Mouse (Mus musculus) ZHBTc4 (cell line): ENCODE results near the gene Ddx25.

Experiments used
- DNase-seq: peaks from one replicate; pipeline ENCODE4 v3.0.0-alpha.2; 2011; ENCODE audit warnings: low read depth, low spot score

The Ddx25 gene

DNA sequence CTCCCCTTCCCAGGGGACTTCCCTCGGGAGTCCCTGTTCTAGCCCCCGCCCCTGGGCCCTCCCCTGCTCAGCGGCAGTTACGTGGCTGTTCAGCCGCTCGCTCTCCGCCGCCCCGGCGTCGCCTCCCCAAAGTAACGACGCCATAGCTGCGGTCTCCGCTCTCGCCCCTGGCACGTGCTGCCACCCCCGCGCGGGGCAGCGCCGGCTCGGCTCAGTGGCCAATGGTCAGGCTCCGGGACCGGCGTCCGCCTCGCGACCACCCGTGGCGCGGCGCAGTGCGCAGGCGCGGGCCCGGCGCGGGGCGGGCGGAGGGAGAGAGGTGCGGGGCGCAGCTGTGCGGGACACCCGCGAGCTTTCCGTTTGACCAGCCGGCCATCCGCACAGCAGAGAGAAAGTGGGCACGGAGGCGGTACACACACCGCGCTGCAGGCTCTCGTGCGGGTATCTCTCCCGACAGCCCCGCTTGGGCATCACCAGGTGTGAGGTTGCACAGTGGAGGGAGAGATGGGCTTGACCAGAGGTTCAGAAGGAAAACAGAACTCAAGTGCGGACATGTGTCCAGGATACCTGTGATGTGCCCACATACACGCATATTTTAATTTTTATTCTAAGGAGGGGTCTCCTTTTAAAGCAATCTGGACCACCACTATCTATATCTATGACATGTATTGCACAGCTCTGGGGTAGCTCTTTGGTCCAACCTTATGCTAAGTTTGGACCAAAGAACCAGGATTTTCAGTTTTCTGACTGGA is at the start of gene Ddx25, which contains the start of gene Pus3:
Gene Ddx25 (minus strand): TSS at position 272 of the 752 bp plus-strand sequence.
Gene Pus3 (plus strand): TSS at position 339 of the 752 bp plus-strand sequence.
- DNase-seq = peak; percentile 56

DNA sequence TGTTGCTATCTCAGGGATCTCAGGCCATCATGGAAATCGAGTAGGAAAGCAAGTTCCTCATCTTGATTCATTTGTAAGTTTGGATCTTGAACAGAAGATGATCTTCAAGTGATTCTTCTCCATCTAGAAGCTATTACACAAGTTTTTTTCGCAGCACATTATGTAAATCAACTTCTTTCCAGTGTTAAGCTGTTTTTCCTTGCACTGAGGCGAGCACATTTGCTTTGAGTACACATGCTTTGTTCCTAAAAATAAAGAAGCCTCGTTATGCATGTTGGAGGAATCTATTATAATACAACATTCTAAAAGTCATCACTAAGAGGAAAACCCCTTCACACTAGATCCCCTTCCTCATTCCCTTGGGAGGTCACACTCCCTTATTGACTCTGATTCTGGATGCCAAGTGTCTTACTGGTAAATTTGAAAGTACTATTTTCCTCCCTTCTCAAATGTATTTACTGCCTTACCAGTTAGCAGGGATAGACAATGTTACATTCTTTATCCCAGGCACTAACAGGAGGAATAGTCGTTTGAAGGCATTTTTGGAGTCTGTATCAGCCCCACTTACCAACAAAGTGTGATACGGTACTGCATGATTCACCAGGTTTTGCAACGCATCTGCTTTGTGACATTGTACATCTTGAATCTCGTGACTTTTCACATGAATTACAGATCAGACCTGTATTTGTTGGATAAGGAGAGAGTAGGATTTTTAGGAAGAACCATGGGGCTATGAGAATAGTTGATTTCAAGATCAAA is 49.5 kb upstream of the Ddx25 start:
- DNase-seq = no peak

DNA sequence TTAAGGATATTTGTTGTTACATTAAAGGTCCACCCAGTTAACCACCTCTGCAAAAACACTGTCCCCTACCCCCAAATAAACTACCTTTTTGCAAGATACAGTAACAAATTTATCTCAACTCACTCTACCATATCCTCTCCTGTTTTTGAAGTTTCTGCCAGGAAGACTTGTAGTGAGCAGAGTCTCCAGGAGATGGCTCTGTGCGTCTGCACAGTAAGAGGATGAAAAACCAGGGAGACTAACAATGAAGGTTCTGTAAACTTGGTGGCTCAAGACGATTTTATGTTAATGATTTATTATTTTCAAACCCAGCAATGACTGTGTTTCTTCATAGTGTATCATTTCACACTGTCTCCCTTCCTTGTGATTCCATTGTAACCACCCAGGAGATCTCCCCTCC is 34.6 kb upstream of the Ddx25 start:
- DNase-seq = peak; percentile 34

DNA sequence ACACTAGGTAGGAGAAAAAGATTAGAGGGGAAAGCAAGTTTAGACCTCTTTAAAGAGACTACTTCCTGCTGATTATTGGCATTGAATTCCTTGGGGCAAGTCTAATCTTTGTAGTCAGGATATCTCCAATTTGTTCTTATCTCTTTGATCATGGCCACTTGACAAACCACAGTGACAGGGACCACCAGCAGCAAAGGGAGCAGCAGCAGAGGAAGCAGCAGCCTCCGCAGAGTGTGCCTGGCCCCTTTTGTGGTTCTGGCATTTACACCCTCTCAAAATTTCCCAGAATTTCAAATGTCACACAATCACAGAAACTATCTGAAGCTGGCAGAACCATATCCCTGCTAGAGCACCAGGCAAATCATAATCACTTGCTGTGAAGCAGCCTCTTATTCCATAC is 29.3 kb upstream of the Ddx25 start:
- no peak for DNase-seq

DNA sequence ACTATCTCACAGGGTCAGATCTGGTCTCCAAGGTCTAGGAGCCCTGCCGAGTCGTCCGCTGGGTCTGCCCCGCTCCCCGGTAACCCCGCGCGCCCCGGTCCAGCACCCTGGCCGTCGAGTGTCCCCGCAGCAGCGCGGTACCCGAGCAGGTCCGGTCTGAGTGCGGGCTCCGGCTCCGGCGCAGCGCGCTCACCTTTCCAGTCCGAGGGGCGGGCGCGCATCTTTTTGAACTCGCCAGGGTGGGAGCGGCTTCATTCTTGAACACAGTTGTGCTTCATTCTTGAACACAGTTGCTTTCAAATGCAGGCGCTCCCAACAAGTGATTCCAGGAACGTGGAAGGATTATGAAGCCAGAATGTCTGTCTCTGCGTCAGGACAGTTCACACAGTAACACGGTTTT is 16.1 kb upstream of the Ddx25 start:
- DNase-seq = peak; percentile 74

DNA sequence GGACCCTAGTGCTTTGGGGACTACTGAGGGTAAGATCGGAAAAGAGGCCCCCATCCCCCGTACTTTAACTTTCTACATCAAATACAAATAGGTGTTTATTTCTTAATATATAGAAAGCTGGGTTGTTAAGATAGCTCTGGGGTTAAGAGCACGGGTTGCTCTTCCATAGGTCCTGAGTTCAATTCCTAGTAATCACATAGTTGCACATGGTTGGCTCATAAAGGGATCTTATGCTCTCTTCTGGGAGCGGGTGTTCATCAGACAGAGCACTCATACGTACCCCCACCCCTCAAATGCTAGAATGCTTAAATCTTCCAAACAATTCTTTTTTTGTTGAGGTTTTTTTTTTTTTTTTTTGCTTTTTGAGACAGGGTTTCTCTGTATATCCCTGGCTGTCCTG is 12.3 kb upstream of the Ddx25 start:
- no peak for DNase-seq

DNA sequence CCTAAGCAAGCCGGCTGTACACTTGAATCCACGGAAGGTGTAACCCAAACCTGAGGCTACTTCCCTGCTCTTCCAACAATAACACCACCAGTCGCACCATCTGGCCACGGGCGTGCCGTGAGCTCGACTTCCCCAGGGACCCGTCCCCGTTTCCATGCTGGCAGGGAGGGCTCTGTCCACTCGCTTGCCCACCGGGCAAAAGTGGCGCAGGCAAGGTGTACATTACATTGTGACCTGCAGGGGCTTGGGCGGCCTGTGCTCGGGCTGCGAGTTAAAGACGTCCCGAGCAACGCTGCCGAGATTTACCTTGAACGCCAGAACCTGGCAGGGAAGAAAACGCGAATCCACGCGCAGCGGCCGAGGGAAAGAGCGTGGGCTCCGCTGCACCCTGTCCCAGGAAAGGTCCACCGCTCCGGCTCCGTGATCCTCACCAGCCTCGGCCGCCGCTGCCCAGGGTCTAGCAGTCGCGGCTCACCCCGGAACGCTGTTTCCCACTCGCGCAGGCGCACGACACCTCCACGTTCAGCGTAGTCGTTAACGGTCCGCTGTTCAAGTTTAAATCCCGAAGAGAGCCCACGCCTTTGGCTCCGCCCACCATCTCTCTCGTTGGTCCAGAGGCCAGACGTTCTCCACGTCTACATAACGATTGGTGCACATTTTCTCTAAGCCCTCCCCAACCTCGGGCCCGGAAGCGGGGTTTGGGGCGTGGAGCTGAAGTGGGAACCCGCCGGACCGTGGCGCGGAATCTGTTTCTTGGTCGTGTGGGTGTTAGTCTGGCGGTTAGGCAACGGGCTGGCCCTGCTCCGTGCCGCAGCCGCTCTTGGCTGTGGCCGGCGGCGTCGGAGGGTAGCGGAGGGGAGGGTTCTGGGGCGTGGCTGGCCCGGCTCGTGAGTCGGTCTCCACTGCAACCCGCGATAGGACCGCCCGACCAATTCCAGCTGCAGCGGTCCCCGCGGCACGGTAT is 11.5 kb upstream of the Ddx25 start, which contains the start of the genes Pate2 and Hyls1:
Gene Pate2 (plus strand): TSS at position 714 of the 964 bp plus-strand sequence.
Gene Hyls1 (minus strand): TSS at position 828 of the 964 bp plus-strand sequence.
- peak; percentile 99 for DNase-seq

- no peak for DNase-seq
Measured at GRCm38 (mm10) chr9:35567995-35568394, 9.7 kb upstream of the Ddx25 start.

- no peak for DNase-seq
Measured at GRCm38 (mm10) chr9:35564536-35565240, 6.4 kb upstream of the Ddx25 start.

DNA sequence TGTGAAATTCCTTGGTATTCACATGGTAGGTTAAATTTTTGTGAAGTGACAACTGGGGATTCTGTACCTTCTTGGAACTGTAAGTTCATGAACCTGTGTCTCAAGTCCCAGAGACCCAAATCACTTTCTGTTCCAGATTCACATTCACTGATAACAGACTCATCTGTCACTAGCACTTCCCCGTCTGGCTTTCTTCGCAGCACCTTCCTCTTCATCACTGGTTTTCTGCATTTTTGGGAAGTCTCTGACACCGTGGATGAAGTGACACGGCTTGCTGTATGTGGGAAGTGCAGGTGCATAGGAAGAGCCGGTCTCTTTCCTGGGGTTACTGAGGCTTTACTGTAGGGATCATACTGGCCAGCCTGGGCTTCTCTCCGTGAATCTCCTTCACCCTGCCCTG is 3.3 kb upstream of the Ddx25 start:
- no peak for DNase-seq

DNA sequence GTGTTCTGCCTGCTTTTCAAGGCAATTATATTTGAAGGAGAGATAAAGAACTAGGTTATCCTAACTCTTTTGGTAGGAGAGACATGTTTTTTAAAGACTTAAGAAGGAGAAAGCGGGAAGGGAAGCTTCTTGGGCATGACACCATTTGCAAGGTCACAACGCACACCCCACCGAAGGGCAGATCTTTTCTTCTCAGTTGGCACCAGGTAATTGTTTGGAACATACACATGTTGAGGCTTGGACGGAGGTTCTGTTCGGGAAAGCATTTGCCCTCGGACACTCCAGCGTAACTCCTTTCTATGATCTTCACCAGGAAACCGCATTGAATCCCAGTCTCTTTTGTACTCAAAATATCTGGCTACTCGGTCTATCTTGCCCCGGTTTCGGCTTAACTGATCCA is 2.7 kb upstream of the Ddx25 start:
- DNase-seq = no peak

DNA sequence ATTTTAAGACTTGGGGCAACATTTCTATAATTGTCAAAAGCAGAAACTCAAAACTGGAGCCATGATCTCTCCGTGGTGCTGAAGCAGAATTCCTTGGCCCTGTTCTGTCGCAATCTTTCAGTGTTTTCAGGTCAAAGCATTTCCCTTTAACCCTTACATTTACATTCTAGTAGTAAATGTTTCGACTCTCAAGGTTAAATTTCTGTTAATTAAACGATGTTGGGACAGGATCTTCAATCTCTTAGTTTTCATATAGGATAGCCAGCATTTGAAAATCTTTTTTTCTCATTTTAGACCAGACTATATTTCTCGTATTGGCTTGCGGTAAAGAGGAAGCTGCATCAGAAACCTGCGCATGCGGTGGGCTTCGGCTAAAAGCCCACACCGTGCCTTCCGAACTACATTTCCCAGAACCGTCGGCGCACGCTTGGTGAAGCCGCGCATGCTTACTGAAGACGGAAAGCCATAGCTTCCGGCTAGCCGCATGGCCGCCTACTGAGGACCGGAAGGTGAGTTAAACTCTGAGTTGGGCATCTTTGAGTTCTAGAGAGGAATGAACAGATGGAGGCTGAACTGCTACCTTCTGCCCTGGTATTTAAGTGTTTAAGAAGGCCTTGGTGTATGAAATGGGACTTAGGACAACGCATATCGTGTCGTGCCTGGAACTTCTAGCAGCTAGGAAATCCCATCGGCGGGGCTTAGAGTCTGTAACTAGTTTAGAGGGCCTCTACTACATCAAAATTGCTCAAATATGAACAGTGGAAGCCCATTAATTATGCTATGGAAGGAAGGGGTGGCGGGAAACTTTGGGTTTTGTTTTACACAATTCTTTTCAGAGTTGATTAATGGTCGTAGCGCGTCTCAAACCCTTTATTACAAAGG is 922 bp upstream of the Ddx25 start:
- DNase-seq = peak; percentile 93

GRCm38 (mm10) chr9:35556494-35557102 is 1.7 kb downstream of the Ddx25 start:
- no peak for DNase-seq

GRCm38 (mm10) chr9:35548455-35548854 is 9.9 kb downstream of the Ddx25 start:
- no peak for DNase-seq

DNA sequence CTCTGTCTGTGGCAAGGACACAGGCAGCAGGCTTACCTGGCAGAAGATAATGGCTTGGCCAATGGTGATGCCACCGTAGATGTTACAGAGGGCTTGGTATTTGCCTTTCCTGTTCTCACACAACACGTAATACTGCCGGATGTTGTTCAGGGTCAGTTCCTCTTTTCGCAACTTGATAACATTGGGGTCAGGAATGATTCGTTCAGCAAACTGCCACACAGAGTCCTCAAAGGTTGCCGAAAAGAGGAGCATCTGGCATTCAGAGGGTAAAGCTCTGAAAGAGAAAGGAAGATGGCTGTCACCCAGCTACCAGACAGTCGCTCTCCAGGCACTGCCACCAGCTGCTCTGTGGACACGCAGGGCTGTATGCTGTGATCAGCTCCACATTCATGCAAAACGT is 11.6 kb downstream of the Ddx25 start:
- DNase-seq = no peak

GRCm38 (mm10) chr9:35545704-35546103 is 12.6 kb downstream of the Ddx25 start:
- DNase-seq = peak; percentile 27

- DNase-seq = no peak
Measured at GRCm38 (mm10) chr9:35544666-35545065, 13.7 kb downstream of the Ddx25 start.

- no peak for DNase-seq
Measured at GRCm38 (mm10) chr9:35543099-35543860, 15.0 kb downstream of the Ddx25 start.

DNA sequence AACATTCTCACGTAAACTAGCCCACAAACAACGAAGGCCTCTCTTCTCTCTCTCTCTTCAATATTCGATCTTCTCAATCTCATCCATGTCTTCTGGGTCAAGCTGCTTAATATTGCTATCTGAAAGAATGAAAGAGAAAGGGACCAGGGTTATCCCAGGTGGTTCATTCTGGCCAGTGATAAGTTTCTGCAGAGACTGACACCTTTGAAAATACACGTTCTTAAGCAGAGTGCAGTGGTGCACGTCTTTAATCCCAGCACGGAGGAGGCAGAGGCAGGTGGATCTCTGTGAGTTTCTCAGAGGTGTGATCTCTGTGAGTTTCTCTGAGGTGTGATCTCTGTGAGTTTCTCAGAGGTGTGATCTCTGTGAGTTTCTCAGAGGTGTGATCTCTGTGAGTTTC is 16.4 kb downstream of the Ddx25 start:
- DNase-seq = no peak
